Comparison of ENCODE assay signal across 38 mouse cellular contexts in genomic region chr1:65131671-65132070, GRCm38 (mm10). TPM values are rescaled to one million over a fixed set of nuclear protein-coding genes. Genes with fewer than 3 reads are reported as not detected.
"Had no signal": no experiment of that assay in that cellular context is flagged by ENCODE, and none has a peak within 500 bp of the region (broad histone marks: within the 10 kb centered on the region; RNA-seq: fewer than 3 reads in every experiment).

No protein-coding gene starts in this region.

- H3K4me1 ChIP-seq: limb, embryonic 10.5 days; limb, embryonic 12.5 days; limb, embryonic 13.5 days; limb, embryonic 15.5 days; liver, embryonic 12.5 days; liver, embryonic 13.5 days; liver, embryonic 15.5 days; lung, embryonic 15.5 days; megakaryocyte, embryonic 14.5 days; midbrain, embryonic 10.5 days; midbrain, embryonic 12.5 days; midbrain, embryonic 13.5 days; midbrain, embryonic 15.5 days; neural tube, embryonic 12.5 days had no signal

- H3K36me3 ChIP-seq: limb, embryonic 10.5 days; limb, embryonic 12.5 days; limb, embryonic 13.5 days; limb, embryonic 15.5 days; liver, embryonic 12.5 days; liver, embryonic 13.5 days; liver, embryonic 15.5 days; lung, embryonic 15.5 days; midbrain, embryonic 10.5 days; midbrain, embryonic 12.5 days; midbrain, embryonic 13.5 days; midbrain, embryonic 15.5 days; neural tube, embryonic 12.5 days had no signal

- H3K4me3 ChIP-seq: limb, embryonic 10.5 days; limb, embryonic 12.5 days; limb, embryonic 13.5 days; limb, embryonic 15.5 days; liver, embryonic 12.5 days; liver, embryonic 13.5 days; liver, embryonic 15.5 days; lung, embryonic 15.5 days; megakaryocyte, embryonic 14.5 days; midbrain, embryonic 10.5 days; midbrain, embryonic 12.5 days; midbrain, embryonic 13.5 days; midbrain, embryonic 15.5 days; myocyte; neural tube, embryonic 12.5 days had no signal

- H3K27ac ChIP-seq: limb, embryonic 10.5 days; limb, embryonic 12.5 days; limb, embryonic 13.5 days; limb, embryonic 15.5 days; liver, embryonic 12.5 days; liver, embryonic 13.5 days; liver, embryonic 14.5 days; liver, embryonic 15.5 days; lung, embryonic 15.5 days; macrophage; midbrain, embryonic 10.5 days; midbrain, embryonic 12.5 days; midbrain, embryonic 13.5 days; midbrain, embryonic 15.5 days; neural tube, embryonic 12.5 days had no signal

- H3K27me3 ChIP-seq: limb, embryonic 12.5 days; limb, embryonic 13.5 days; limb, embryonic 15.5 days; liver, embryonic 12.5 days; liver, embryonic 13.5 days; liver, embryonic 15.5 days; lung, embryonic 15.5 days; midbrain, embryonic 12.5 days; midbrain, embryonic 13.5 days; midbrain, embryonic 15.5 days; neural tube, embryonic 12.5 days had no signal

- DNase-seq: left cerebral cortex, postnatal 4 days; liver; liver, embryonic 13.5 days; liver, postnatal 0 days; lung, adult 18-20 months; lung, adult 2 months; lung, embryonic 14.5 days; lung, postnatal 10 days; lung, postnatal 14 days; lung, postnatal 36 days; lung, postnatal 4 days; midbrain, embryonic 14.5 days had no signal

RNA-seq across cellular contexts. Expression of gene D630023F18Rik, which starts 8.7 kb away (rescaled TPM):
- polyA plus RNA-seq: lung, embryonic 14.5 days; lung, postnatal 0 days; midbrain, embryonic 12.5 days; myocyte; neural tube, embryonic 11.5 days had no signal

RNA-seq across cellular contexts. Expression of gene Gm28845, which starts 12.3 kb away (rescaled TPM):
- polyA plus RNA-seq: limb, embryonic 10.5 days; limb, embryonic 11.5 days; limb, embryonic 12.5 days; limb, embryonic 13.5 days; limb, embryonic 14.5 days; limb, embryonic 15.5 days; liver, adult 2 months; liver, embryonic 11.5 days; liver, embryonic 12.5 days; liver, embryonic 13.5 days; liver, embryonic 14.5 days; liver, embryonic 15.5 days; liver, embryonic 16.5 days; liver, postnatal 0 days; lung, adult 2 months; lung, embryonic 14.5 days; lung, embryonic 15.5 days; lung, embryonic 16.5 days; lung, postnatal 0 days; macrophage; midbrain, embryonic 10.5 days; midbrain, embryonic 11.5 days; midbrain, embryonic 12.5 days; midbrain, embryonic 13.5 days; midbrain, embryonic 14.5 days; midbrain, embryonic 15.5 days; midbrain, embryonic 16.5 days; myocyte; neural tube, embryonic 11.5 days; neural tube, embryonic 12.5 days had no signal

RNA-seq across cellular contexts. Expression of gene Cryga, which starts 28.5 kb away (rescaled TPM):
- polyA plus RNA-seq: limb, embryonic 10.5 days; limb, embryonic 11.5 days; limb, embryonic 12.5 days; limb, embryonic 13.5 days; limb, embryonic 14.5 days; limb, embryonic 15.5 days; liver, adult 2 months; liver, embryonic 11.5 days; liver, embryonic 12.5 days; liver, embryonic 13.5 days; liver, embryonic 14.5 days; liver, embryonic 15.5 days; liver, embryonic 16.5 days; liver, postnatal 0 days; lung, adult 2 months; lung, embryonic 14.5 days; lung, embryonic 15.5 days; lung, embryonic 16.5 days; lung, postnatal 0 days; macrophage; midbrain, embryonic 10.5 days; midbrain, embryonic 11.5 days; midbrain, embryonic 12.5 days; midbrain, embryonic 13.5 days; midbrain, embryonic 14.5 days; midbrain, embryonic 15.5 days; midbrain, embryonic 16.5 days; myocyte; neural tube, embryonic 11.5 days; neural tube, embryonic 12.5 days had no signal

RNA-seq across cellular contexts. Expression of gene Crygb, which starts 49.6 kb away (rescaled TPM):
- polyA plus RNA-seq: limb, embryonic 10.5 days; limb, embryonic 11.5 days; limb, embryonic 12.5 days; limb, embryonic 15.5 days; liver, adult 2 months; liver, embryonic 11.5 days; liver, embryonic 12.5 days; liver, embryonic 13.5 days; liver, embryonic 14.5 days; liver, embryonic 15.5 days; liver, embryonic 16.5 days; liver, postnatal 0 days; lung, adult 2 months; lung, embryonic 14.5 days; lung, embryonic 15.5 days; lung, embryonic 16.5 days; lung, postnatal 0 days; macrophage; midbrain, embryonic 10.5 days; midbrain, embryonic 11.5 days; midbrain, embryonic 14.5 days; midbrain, embryonic 15.5 days; midbrain, embryonic 16.5 days; myocyte; neural tube, embryonic 11.5 days; neural tube, embryonic 12.5 days had no signal
